Mouse (Mus musculus): ENCODE data around the gene Csrnp3. TPM values are rescaled to one million over a fixed set of nuclear protein-coding genes. Genes with fewer than 3 reads are reported as not detected.

The Csrnp3 gene
- polyA plus RNA-seq, 1 experiment, result 0.11 TPM

GRCm38 (mm10) chr2:65942346-65942745 lies 96.8 kb downstream of the Csrnp3 start:
- no peak for DNase-seq (ENCODE audit: low read depth)

- no peak for DNase-seq (ENCODE audit: low read depth)
Measured at GRCm38 (mm10) chr2:65948808-65949207, 103.2 kb downstream of the Csrnp3 start.

- no peak for DNase-seq (ENCODE audit: low read depth)
Measured at GRCm38 (mm10) chr2:65953726-65954340, 108.3 kb downstream of the Csrnp3 start.

GRCm38 (mm10) chr2:65955804-65956203 lies 110.2 kb downstream of the Csrnp3 start:
- no peak for DNase-seq (ENCODE audit: low read depth)

GRCm38 (mm10) chr2:65956727-65957126 lies 111.2 kb downstream of the Csrnp3 start:
- DNase-seq (ENCODE audit: low read depth), result no peak

GRCm38 (mm10) chr2:65963420-65963819 lies 117.9 kb downstream of the Csrnp3 start:
- DNase-seq (ENCODE audit: low read depth), result no peak

- no peak for DNase-seq (ENCODE audit: low read depth)
Measured at GRCm38 (mm10) chr2:65968810-65969209, 123.2 kb downstream of the Csrnp3 start.

GRCm38 (mm10) chr2:65973907-65974306 lies 128.3 kb downstream of the Csrnp3 start:
- DNase-seq (ENCODE audit: low read depth), result no peak

- no peak for DNase-seq (ENCODE audit: low read depth)
Measured at GRCm38 (mm10) chr2:65975383-65975782, 129.8 kb downstream of the Csrnp3 start.

GRCm38 (mm10) chr2:65979338-65980053 lies 133.9 kb downstream of the Csrnp3 start:
- no peak for DNase-seq (ENCODE audit: low read depth)

- no peak for DNase-seq (ENCODE audit: low read depth)
Measured at GRCm38 (mm10) chr2:65981470-65981869, 135.9 kb downstream of the Csrnp3 start.

GRCm38 (mm10) chr2:65981965-65982364 lies 136.4 kb downstream of the Csrnp3 start:
- no peak for DNase-seq (ENCODE audit: low read depth)

GRCm38 (mm10) chr2:65985706-65986105 lies 140.1 kb downstream of the Csrnp3 start:
- DNase-seq (ENCODE audit: low read depth), result no peak

GRCm38 (mm10) chr2:65987069-65987468 lies 141.5 kb downstream of the Csrnp3 start:
- no peak for DNase-seq (ENCODE audit: low read depth)

- DNase-seq (ENCODE audit: low read depth), result no peak
Measured at GRCm38 (mm10) chr2:65987588-65987987, 142.0 kb downstream of the Csrnp3 start.

GRCm38 (mm10) chr2:65988788-65989187 lies 143.2 kb downstream of the Csrnp3 start:
- DNase-seq (ENCODE audit: low read depth), result no peak

GRCm38 (mm10) chr2:65990108-65990507 lies 144.5 kb downstream of the Csrnp3 start:
- no peak for DNase-seq (ENCODE audit: low read depth)

- DNase-seq (ENCODE audit: low read depth), result no peak
Measured at GRCm38 (mm10) chr2:65990754-65991153, 145.2 kb downstream of the Csrnp3 start.

GRCm38 (mm10) chr2:65993371-65993770 lies 147.8 kb downstream of the Csrnp3 start:
- DNase-seq (ENCODE audit: low read depth), result no peak

GRCm38 (mm10) chr2:65994886-65995468 lies 149.4 kb downstream of the Csrnp3 start:
- DNase-seq (ENCODE audit: low read depth), result no peak

- no peak for DNase-seq (ENCODE audit: low read depth)
Measured at GRCm38 (mm10) chr2:65998747-65999146, 153.2 kb downstream of the Csrnp3 start.

- no peak for DNase-seq (ENCODE audit: low read depth)
Measured at GRCm38 (mm10) chr2:66008995-66009654, 163.6 kb downstream of the Csrnp3 start.

- no peak for DNase-seq (ENCODE audit: low read depth)
Measured at GRCm38 (mm10) chr2:66009677-66010076, 164.1 kb downstream of the Csrnp3 start.

All from gonadal fat pad, adult 2 months (tissue).